Mouse (Mus musculus): Measurements from ENCODE around the gene N4bp3.
"Not testable (repeated sequence)": the region's sequence is repeated elsewhere in the genome, so short reads cannot be mapped to it uniquely, and the experiment has no call there.

The N4bp3 gene

DNA sequence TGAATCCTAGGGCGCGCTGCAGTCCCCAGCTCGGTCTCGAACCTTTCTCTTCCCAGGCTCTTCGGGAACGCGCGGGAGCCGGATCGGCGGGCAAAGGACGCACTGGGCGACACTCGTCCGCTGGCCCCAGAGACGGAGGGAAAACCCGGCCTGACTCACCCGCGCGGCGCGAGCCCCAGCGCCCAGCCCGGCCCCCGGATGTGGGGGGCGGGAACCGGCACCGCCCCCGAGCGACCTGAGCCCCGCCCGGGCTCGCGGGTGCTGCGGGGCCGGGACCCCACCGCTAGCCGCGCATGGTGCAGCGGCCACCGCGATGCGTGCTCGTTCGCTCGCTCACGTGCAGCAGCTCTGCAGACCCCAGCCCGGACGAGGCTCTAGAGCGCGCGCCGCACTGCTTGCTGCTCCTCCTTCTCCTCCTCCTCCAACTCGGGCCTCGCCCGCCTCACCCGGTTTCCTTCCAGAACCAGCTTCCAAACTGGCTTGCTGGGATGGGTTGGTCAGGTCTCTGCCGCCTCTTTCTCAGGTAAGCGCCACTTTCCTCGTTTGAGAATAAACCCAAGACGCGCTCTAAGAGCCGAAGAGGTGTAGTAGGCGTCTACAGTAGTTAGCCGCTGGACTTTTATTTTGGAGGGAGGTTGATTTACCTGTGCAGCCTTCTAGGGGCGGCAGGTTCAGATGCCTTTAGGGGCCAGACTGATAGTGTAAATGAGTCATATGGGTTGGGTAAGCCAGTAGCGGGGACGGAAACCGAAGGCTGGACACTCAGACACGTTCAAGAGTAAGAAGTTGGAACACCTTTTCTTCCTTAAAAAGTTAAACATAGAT is at the start of gene N4bp3, which contains the start of gene D930048N14Rik:
N4bp3 (minus strand) TSS at position 152 of the 825 bp plus-strand sequence.
D930048N14Rik (plus strand) TSS at position 264 of the 825 bp plus-strand sequence.
- in situ Hi-C loops (cut with MboI, MseI) = no loop called here

DNA sequence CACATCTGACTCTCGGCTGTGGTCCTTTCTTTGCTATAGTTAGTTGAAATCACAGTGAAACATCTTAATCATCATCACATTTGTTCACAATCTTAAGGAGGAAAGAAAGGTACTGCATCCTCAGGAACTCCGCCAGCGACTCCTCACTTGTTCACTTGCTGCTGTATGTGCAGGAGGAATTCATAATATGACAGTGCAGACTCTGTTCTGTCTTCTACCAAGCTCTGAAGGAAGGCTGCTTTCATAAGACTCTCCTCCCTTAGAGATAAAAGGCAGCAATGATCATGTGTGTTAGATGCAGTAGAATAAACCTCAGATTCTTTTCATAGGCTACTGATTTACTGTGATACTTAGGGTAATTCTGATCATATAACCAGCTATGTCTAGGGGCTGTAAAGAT is 44.3 kb upstream of the N4bp3 start:
- in situ Hi-C loops (cut with MboI, MseI) = no loop called here

DNA sequence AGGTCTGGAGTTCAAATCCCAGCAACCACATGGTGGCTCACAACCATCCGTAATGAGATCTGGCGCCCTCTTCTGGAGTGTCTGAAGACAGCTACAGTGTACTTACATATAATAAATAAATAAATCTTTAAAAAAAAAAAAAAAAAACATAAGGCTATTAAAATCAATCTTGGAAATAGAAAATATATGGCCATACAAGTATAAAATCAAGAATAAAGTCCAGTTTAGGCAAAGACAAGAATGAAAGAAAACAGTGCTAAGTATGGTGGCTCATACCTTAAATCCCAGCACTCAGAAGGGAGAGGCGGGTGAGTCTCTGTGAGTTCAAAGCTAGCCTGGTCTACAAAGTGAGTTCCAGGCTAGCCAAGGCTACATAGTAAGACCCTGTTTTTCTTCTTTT is 40.0 kb upstream of the N4bp3 start:
- in situ Hi-C loops (cut with MboI, MseI) = not testable (repeated sequence)

DNA sequence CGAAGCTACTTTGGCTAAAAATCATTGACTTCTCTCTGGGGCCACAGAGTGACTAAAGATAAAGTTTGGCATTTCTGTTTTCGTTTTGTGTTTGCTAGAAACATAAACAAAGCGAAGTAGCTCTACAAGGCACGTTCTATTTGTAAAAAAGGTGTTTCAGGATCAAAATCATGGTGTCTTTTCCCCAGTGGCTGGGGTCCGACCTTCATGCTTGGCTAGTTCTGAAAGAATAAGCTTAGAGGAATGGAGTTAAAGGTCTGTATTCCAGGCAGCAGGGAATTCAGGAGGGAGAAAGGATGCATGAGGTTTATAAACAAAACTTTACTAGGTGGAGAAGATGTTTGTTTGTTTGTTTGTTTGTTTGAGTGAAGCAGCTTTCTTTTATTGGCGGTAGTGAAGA is 38.7 kb upstream of the N4bp3 start:
- in situ Hi-C loops (cut with MboI, MseI) = loop anchor here (5.0 kb wide), 1 partner anchor 47 kb away; no protein-coding TSS in a partner anchor

DNA sequence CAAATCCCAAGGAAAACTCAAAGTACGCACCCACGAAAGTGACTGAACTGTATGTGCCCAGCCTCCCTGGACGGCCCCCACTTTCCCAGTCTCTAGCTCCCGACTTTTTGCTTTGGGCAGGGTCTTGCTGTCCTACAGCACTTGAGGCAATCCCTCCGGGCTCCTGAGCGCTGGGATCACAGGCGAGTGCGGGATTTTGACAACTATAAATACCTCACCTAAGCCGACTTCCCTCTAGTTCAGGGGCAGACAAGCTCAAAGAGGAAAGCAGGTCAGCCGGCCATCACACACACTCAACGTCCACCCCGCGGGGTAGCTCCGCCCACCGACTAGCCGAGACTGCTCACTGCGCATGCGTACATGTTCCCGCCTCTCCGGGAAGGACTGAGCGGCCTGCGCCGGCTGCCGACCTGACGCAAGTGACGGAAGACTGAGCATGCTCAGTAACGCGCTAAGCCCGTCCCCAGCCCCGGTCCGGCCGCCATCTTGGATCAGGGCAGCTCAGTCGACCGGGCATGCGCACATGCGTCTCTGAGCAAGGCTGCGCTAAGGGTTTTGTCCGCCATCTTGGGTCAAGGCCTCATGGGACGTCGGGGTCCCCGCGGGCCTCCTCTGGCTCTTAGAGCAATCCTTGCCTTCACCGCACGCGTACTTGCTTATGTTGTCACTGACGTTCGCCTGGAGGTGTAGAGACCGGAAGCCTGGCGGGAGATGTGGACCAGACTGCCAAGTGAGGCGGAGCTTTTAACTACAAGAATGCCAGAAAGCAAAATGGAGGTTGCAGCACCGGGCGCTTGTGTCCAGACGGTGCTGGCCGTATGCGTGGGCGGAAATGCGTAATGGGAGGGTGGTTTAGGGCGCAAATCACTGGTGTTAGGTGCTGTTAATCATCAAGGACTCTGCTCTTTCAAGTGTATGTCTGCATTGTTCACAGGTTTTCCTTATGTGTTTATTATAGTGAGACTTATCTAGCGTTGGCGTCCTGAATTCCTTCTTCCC is 38.0 kb upstream of the N4bp3 start, which contains the start of gene 0610009B22Rik:
0610009B22Rik (minus strand) TSS at position 545 of the 999 bp plus-strand sequence.
- in situ Hi-C loops (cut with MboI, MseI) = loop anchor here (5.0 kb wide), 1 partner anchor 46 kb away; no protein-coding TSS in a partner anchor

DNA sequence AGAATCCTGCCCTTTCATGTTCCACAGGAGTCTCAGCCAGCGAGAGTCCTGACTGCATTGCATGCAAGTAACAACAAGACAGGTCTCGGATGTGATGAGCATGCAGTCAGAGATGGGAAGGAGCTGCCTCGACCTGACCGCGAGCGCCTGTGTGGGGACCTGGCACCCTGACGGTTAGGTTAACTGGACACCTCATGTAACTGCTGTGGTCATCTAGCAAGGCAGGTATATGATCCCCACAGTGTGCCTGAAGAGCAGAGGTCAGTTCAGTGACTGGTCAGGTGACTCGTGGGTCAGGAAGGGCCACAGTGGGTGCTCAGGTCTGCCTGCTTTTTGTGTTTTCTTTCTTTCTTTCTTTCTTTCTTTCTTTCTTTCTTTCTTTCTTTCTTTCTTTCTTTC is 31.3 kb upstream of the N4bp3 start:
- in situ Hi-C loops (cut with MboI, MseI) = loop anchor here (5.0 kb wide), 1 partner anchor 60 kb away; no protein-coding TSS in a partner anchor

DNA sequence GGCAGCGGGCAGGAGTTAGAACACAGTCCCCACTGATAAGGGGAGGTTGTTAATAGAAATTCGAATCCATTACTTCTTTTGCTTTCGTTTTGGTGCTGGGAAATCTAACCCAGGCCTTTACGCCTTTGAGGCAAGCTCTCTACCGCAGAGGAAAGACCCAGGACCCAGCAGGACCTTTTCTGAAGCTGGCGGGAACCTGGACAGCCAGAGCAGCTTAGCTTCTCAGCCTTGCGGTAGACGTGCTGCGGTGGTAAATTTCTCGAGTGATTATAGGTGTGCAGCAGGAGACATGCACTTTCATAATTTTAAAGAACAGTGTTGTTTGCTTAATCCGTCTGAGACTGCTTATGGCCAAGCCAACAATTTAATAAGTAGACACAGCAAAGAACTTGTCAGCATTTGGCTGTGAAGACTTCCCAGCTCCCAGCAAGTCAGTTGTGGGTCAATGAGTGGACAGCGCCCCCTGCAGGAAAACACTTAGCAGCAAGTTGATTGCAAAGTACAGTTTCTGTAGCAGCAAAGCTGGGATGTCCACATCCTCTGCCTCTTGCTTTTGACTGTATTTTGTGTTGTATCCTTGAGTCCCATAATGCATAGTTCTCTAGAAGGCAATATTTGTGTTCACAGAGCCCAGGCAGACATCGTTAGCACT is 30.8 kb upstream of the N4bp3 start:
- in situ Hi-C loops (cut with MboI, MseI) = loop anchor here (5.0 kb wide), 1 partner anchor 59 kb away; no protein-coding TSS in a partner anchor

DNA sequence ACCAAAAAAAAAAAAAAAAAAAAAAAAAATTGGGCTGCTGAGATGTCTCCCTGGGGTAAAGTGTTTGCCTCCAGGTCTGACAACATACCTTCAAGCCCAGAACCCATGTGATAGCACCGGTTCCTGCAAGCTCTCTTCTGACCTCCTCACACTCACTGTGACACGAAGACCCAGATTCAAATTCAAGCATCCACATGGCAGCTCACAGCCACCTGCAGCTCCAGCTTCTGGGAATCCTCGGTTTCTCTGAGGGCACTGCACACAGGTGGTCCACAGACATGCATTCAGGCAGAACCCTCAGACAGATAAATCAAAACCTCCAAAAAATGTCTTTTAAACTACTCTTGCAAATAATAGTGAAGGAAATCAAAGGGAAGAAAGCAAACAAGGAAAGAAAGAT is 28.8 kb upstream of the N4bp3 start:
- in situ Hi-C loops (cut with MboI, MseI) = no loop called here

DNA sequence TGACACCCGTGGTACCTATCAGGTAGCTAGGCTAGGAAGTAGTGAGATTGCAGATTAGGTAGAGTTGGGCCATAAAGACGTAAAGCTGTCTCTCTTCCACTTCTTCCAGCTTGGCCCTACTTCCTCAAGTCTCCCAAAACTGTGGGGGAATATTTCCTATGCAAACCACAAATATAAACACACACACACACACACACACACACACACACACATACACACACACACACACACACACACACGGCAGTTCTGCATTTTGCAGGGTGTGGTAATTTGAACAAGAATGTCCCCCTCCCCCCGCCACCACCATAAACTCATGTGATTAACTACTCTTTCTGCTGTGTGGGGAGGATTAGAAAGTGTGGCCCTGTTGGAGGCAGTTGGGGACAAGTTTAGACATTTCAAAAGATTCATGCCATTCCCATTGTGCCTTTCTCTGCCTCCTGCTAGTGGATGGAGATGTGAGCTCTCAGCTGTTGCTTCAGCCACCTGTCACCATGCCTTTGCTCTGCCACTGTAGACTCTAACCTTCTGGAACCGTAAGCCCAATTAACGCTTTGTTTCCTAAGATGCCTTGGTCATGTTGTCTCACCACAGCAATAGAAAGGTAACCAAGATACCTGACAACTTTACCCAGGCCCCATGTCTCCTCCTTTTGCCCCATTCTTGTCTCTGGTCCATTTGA is 27.2 kb upstream of the N4bp3 start:
- in situ Hi-C loops (cut with MboI, MseI) = no loop called here

DNA sequence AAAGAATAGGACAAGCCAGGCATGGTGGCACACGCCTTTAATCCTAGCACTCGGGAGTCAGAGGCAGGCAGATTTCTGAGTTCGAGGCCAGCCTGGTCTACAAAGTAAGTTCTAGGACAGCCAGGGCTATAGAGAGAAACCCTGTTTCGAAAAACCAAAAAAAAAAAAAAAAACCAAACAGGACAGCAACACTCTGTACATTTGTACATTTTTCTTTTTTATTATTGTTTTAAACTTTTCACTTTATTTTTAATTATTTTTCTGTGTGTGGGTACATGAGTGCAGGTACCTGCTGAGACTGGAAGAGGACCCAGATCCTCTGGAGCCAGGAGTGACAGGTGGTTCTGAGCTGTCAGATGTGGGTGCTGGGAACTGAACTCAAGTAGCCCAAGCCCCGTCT is 24.7 kb upstream of the N4bp3 start:
- in situ Hi-C loops (cut with MboI, MseI) = no loop called here

DNA sequence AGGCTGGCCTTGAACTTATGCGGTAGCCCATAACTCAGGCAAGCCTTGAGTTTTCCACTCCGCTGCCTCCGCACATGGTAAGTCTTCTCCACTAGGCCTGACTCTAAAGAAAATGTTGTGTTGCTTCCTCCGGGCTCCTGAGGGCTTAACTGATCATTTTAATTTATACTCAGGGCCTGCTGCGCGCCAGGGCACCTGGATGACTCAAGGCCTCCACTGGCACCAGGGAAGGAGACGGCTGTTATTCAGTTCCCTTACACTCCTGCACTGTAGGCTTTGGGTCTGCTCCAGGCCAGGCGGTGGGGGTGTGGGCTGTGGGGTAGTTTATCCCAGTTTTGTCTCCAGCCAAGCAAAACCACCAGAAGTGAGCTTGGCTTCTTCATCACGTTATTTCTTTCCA is 22.6 kb upstream of the N4bp3 start:
- in situ Hi-C loops (cut with MboI, MseI) = no loop called here

DNA sequence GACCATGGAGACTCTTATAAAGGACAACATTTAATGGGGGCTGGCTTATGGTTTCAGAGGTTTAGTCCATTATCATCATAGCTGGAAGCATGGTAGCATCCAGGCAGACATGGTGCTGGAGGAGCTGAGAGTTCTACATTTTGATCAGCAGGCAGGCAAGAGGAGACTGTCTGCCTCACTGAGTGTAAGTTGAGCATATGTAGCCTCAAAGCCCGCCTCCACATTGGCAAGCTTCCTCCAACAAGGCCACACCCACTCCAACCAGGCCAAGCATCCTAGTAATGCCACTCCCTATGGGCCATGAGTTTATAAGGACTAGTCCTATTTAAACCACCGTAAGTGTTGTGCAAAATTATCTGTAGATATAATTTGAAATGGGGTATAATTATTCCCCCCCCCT is 20.7 kb upstream of the N4bp3 start:
- in situ Hi-C loops (cut with MboI, MseI) = no loop called here

DNA sequence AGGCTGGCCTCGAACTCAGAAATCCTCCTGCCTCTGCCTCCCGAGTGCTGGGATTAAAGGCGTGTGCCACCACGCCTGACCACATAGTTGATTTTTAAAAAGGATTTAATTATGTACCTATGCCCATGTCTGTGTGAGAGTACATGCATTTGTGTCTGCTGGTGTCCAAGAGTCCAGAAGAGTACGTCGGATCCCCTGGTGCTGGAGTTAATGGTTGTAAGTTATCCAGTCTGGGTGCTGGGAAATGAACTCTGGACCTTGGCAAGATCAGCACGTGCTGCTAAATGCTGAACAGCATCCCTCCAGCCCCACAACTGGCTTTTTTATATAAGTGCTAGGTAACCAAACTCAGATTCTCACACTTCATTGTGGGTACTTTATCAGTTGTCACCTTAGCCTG is 20.2 kb upstream of the N4bp3 start:
- in situ Hi-C loops (cut with MboI, MseI) = no loop called here

DNA sequence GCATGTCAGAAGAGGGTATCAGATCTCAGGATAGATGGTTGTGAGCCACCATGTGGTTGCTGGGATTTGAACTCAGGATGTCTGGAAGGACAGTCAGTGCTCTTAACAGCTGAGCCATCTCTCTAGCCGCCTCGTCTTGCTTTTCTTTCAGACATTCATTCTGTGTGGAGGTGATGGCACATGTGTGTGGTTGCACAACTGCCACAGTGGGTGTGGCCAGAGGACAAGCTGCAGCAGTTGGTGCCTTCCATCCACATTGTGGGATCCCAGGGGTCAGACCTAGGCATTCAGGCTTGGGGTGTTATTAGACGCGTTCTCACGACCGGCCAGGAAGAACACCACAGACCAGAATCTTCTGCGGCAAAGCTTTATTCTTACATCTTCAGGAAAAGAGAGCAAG is 14.1 kb upstream of the N4bp3 start:
- in situ Hi-C loops (cut with MboI, MseI) = not testable (repeated sequence)

DNA sequence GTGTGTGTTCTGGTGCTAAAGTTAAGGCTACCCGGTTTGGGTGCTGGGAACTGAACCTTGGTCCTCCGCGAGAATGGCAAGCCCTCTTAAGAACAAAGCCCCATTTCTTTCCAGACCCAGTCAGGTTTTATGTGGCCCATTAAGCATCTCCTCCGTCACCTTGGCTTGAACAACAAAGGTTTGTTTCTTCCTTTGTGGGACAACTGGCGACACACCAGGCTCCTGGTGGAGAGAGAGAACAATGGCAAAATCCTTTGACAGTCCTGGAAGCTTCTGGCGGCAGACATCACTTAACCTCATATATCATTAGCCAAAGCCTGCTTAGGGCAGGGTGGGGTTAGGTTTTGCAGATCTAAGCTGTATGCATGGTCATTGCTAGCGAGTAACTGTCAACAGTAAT is 12.0 kb upstream of the N4bp3 start:
- in situ Hi-C loops (cut with MboI, MseI) = no loop called here

DNA sequence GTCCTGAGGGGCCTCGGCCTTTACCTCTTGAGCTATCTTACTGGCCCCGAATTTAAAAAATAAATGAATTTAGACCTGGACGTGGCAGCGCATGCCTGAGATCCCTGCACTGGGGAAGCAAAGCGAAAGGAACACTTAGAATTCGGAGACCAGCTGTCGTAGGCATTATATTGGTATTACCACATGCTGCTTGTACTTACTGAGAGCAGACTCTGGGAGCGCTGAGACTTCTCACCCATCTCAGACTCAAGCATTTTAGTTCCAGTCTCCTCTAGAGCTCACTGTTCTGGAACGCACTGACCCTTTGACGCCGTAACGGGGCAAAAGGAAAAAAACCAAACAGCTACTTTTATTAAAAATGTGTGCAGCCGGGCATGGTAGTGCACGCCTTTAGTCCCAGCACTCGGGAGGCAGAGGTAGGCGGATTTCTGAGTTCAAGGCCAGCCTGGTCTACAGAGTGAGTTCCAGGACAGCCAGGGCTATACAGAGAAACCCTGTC is 11.3 kb upstream of the N4bp3 start:
- in situ Hi-C loops (cut with MboI, MseI) = no loop called here

DNA sequence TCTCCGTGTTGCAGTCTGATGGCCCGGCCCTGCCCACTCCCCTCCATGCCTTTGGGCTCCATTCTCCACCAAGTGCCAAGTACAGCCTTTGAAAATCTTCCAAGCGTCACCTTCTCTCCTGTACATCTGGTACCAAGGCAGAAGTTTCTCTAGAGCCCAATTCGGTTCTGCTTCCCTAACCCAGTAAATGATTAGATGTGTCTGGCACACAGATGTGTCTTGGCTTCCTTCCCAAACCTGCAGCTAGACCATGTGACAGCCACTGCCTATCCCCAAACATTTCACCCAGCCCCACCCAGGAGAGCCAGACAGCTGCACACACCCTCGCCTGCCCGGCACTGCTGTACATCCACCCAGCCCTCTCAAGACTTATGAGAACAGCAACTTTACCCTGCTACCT is 8.1 kb upstream of the N4bp3 start:
- in situ Hi-C loops (cut with MboI, MseI) = no loop called here

DNA sequence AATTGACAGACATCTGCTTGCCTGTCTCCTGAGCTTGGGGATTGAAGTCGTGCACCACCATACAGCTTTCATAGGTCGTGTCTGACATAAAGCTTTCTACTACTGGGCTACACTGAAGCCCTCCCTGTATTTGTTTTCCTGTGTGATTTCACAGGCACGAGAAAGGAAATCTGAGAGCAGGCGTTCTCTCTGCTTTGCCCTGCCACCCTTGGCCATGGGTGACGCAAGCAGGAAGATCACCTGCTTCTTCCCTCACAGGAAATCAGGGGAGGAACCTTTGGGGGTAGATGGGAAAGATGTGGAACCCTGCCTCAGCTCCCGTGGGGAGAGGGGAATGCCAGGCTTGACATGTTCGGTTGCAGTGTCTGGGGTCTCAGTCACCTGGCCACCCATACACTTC is 7.6 kb upstream of the N4bp3 start:
- in situ Hi-C loops (cut with MboI, MseI) = no loop called here

DNA sequence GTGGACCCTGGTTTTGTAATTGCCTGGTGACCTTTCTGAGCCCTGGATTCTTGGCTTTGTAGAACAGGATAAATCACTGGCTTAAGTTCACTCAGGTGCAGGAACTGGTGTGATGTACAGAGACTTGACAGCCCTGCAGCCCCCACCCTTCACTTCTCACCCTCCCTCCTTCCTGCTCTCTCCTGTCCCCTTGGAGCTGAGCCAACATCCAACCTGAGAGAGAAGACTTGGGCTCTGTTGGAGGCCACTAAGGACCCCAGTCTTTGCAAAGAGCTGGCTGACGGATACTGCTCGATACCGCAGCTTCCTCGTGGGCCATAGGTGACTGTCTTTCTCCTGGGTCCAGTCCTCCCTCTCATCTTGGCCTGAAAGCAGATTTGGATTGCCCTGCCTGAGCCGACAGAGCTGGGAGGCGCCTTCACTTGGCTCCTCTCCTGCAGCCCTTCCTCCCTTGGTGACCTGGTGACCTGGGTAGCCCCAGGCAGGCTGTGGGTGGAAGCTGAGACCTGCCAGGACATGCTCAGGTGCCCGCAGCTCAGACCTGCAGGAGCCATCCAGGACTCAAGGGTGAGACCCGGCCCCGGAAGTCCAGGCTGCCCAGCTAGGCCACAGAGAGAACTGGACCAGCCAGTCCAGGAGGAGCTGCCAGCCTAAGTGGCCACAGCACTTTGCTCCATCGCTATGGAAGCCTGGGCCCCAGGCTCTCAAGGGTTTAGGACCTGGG is 6.3 kb upstream of the N4bp3 start:
- in situ Hi-C loops (cut with MboI, MseI) = no loop called here

DNA sequence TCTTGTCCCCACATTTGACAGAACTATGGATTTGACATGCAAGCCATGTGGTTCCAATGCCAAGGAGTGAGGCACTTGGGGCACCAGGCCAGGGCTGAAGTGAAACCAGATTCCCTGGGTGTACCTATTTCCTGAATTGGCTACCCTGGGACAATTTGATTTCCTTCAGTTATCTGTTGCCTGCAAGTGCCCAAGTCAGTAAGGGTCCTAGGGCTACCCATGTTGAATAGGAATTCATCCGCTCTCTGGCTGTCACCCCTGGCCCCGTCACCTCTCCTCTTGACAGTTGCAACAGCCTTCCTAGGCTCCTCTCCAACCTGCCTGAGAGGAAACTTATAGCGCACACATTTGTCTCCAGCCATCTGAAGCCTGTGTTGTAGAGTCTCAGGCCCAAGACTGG is 4.2 kb upstream of the N4bp3 start:
- in situ Hi-C loops (cut with MboI, MseI) = no loop called here

Data from T-helper 2 cell (primary cell).